Mouse (Mus musculus) lung, postnatal 14 days (tissue): Measurements from ENCODE around the gene Ntmt1.

Experiments used
- DNase-seq: peaks from one replicate; pipeline ENCODE4 v3.0.0; 2021

The Ntmt1 gene

DNA sequence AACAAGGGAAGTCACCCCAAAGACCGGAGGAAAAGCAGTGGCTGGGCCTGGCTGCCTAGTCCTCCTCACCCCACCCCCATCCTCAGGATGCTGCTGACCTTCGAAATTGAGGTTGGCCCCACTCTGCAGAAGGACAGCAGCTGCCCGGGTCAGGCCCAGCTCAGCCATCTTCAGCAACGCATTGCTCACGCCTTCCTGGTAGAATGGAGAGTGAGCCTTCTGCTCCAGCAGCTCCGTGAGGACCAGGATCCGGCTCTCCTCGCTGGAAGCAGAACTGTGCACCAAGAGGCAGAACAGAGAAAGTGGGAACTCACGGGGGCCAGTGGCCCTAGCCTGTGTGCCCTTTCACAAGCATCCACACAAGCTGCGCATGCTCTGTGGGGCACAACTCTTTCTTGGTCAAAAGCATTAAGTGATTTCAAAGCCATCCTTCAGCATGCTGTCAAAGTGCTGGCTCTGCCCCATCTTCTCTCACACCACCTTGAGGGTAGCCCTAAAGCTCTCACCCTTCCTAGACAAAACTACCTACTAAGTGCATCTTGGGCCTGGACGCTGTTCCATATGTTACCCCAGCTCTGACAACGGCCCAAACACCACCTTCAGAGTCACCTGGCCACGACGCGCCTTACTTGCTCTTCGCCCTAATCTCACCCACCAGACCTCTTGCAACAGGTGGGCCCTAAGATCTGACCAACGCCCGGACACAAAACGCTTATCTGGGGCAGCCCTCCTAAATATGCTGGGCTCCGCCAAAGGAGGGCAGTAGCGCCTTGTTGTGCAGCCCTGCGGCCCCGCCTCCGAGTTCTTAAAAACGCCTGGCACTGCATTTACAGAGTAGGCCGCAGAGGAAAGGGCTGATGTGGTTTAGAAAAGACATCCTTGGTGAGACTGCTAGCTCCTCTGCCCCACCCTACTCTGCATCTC lies 19.5 kb downstream of the Ntmt1 start:
- DNase-seq: peak; percentile 46

GRCm38 (mm10) chr2:30827749-30828475 lies 20.3 kb downstream of the Ntmt1 start:
- peak; percentile 97 for DNase-seq

- DNase-seq: no peak
These were observed 21.7 kb downstream of the Ntmt1 start for GRCm38 (mm10) chr2:30829315-30829714.

GRCm38 (mm10) chr2:30830283-30830795 lies 22.7 kb downstream of the Ntmt1 start, which contains the start of gene Asb6:
Asb6 (minus strand) TSS chr2:30830333.
- no peak for DNase-seq

GRCm38 (mm10) chr2:30833644-30834043 lies 26.0 kb downstream of the Ntmt1 start:
- DNase-seq: no peak

DNA sequence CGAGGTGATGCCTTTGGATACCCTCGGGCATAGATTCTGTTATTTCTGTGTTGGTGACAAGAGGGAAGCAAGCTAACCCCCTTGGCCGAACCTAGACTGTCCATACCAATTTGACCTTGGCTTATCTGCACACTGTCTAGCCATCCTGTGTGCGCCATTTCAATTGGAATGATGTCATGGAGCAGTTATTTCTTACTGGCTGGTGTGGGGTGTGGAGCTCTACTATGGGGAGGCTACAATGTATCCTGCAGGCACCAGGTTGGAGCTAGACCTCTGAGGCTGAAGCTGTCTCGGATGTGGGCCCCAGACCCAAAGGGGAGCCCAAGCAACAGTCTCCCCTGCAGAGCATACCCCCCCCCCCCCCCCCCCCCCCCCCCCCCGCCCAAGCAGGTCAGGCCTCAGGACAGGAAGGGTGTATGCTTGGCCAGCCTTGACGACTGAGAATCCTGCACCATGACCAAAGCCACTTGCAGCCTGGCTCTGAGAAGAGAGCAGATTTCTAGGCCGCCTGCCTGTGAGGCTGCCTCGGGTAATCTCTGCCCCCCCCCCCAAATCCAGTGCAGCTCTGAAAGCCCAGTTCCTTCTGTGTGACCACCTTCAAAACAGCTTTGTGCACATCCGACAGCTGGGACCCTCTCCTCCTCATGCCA lies 26.9 kb downstream of the Ntmt1 start, which contains the start of gene Prrx2:
TSS of gene Prrx2 (plus strand) at position 600 of the 650 bp plus-strand sequence.
- no peak for DNase-seq

DNA sequence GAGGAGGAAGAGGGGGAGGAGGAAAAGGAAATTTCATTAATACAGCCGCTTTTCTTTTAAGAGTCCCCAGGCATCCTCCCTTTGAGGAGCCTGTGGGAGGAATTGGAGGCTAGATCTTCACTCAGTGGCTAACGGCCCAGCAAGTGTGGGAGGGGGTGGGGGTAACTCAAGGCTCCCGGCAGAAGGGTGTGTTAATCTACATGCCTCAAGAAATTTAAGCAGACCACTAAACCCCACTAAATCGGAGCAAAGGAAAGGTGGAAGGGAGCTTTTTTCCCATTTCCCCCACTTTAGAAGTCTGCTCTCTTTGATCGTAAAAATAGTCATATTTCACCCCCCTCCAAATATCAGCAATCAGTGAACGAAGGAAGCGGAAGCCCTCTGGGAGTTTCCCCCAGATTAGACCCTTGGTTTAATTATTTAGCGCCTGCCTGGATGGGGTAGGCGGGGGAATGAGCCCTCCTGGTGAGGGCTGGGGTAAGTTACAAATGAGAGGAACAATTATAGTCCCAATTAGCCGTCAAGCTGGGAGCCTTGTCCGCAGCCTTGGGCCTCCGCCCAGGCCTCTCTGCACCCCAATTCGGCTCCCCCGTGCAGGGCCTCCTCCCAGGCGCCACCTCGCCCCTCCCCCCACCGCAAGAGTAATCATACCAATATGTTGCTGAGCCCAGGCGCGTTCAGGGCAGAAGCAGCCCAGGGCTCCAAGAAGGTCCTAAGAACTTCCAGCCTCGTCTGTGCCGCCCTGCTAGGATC lies 28.8 kb downstream of the Ntmt1 start:
- DNase-seq: no peak

DNA sequence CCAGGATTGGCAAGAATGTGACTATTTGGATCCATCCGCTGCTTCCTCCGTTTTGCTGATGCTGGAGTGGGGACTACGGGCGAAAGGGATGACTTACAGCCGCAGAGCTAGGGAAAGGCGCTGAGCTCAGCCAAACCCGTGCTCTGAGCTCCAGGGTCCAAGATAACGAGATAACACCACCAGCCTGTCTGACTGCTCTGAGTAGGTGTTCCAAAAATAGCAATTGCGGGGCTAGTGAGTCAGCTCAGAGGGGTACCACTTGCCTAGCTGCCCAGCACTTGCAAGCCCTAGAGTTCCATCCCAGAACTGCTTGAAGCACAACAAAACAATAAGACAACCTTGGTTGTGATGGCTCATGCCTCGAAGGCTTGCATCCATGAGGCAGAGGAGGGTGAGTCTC lies 35.0 kb downstream of the Ntmt1 start:
- no peak for DNase-seq

- peak; percentile 19 for DNase-seq
These were observed 37.8 kb downstream of the Ntmt1 start for GRCm38 (mm10) chr2:30845152-30846070.

DNA sequence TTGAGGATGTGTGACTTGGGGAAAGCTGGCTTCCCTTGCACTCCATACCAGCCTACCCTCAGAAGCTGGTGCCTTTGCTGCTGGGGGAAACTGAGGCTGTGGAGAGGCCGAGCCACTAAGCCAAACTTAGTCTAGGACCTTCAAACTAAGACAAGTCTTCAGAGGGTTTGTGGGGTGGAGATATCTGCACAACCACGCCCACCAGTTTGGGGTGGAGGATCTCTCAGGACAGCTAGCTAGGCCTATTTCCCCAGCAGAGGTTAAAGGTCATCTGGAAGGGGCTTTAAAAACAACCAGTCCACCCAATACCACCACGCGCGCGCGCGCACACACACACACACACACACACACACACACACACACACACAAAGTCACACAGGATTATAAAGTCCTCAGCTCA lies 38.6 kb downstream of the Ntmt1 start:
- no peak for DNase-seq

- no peak for DNase-seq
These were observed 39.1 kb downstream of the Ntmt1 start for GRCm38 (mm10) chr2:30846723-30847122.

GRCm38 (mm10) chr2:30848184-30848583 lies 40.6 kb downstream of the Ntmt1 start:
- DNase-seq: no peak

DNA sequence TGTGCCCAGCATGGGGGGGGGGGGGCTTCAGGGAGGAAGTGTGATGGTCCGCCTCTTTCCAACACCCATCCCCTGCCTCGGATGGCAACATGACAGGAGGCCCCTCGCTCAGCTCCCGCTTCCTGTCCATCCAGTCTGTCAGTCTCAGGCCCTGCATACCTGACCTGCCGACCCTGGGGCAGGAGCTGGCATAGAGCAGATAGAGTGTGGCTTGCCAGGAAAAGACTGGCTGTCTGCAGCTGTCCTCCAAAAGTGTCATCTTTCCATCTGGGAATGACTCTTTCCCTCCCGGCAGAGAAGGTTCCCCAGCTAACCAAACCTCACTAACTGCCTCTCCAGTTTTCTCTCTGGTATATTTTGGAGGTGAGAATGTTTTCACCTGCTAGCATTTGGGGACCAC lies 43.0 kb downstream of the Ntmt1 start:
- no peak for DNase-seq

- peak; percentile 17 for DNase-seq
These were observed 45.2 kb downstream of the Ntmt1 start for GRCm38 (mm10) chr2:30852771-30853313.

DNA sequence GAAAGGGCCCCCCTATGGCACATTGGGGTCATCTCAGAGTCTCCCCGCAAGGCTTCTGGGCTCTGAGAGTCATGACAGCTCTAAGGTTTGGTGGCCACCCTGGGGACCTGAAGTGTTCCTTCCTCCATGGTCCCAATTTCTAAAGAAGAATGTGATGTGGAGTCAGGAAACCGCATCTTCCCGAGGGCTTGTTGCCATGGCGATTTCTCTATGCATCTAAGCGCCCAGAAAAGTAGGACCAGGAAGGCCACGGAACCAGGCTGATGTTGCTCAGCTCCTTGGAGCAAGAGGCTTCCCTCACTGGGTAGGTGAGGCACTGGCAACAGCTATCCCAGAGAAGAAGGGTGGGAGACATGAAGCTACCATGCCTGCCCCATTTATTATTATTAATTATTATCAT lies 49.5 kb downstream of the Ntmt1 start:
- DNase-seq: no peak

GRCm38 (mm10) chr2:30859782-30860181 lies 52.2 kb downstream of the Ntmt1 start:
- no peak for DNase-seq

DNA sequence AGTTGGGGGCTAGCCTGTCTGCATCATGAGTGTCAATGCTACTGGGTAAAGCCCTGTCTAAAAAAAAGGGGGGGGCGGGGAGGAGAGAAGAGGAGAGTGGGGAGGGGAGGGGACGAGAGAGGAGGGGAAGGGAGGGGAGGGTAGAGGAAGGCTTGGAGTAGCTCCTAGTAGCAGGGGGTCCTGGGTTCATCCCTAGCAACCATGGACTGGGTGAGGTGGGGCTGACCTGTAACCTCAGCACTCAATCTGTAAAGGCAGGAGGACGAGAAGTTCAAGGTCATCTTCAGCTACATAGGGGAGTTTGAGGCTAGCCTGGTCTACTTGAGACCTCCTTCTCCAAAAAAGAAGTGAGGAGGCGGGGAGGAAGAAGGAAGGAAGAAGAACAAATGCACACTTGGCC lies 54.5 kb downstream of the Ntmt1 start:
- DNase-seq: no peak

- no peak for DNase-seq
These were observed 55.9 kb downstream of the Ntmt1 start for GRCm38 (mm10) chr2:30863574-30863973.

- DNase-seq: no peak
These were observed 57.3 kb downstream of the Ntmt1 start for GRCm38 (mm10) chr2:30864968-30865381.

- no peak for DNase-seq
These were observed 57.8 kb downstream of the Ntmt1 start for GRCm38 (mm10) chr2:30865426-30865825.

GRCm38 (mm10) chr2:30870863-30871262 lies 63.2 kb downstream of the Ntmt1 start:
- DNase-seq: peak; percentile 21
